Mouse (Mus musculus): ENCODE measurements around the gene Timm44. TPM values are rescaled to one million over a fixed set of nuclear protein-coding genes. Genes with fewer than 3 reads are reported as not detected.

The Timm44 gene
- total RNA-seq, 2 experiments from 2014 or later, result 60.4 to 67.1 TPM

GRCm38 (mm10) chr8:4239193-4239890 is 36.4 kb downstream of the Timm44 start:
- no peak for DNase-seq
- intact Hi-C loops (cut with DNase I), result no loop called here

GRCm38 (mm10) chr8:4238434-4239192 is 37.1 kb downstream of the Timm44 start, which contains the start of the genes Map2k7 and Gm49320:
TSS of gene Map2k7 (plus strand) at chr8:4238740.
TSS of gene Gm49320 (plus strand) at chr8:4238865.
- peak; percentile 100 for DNase-seq
- intact Hi-C loops (cut with DNase I), result no loop called here

DNA sequence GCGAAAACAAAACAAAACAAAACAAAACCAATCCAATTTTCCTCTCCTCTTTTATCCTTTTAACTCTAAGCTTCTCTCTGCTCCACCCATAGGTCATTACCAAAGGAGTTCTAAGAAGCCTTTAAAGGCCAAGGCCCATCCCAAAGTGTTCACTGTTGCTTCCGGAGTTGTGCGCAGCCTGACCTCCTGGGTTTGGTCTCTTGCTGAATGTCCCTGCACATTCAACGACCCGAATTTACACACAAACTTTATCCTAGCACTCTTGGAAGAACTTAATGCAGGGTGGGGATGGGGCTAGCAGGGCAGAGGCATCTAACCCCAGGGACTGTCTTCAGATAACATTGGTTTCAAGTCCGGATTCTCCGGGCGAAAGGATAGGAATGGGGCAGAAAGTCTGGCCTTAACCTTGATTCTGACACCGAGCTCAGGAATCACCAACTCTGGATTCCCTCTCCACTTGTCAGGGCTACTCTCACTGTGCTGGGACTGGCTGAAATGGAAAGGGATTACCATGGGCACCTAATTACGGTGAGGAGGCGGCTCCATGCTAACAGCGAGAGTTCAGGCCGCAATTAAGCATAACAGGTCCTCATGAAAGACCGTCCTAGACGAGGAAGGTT is 37.8 kb downstream of the Timm44 start:
- intact Hi-C loops (cut with DNase I), result no loop called here
- no peak for DNase-seq

GRCm38 (mm10) chr8:4230612-4231351 is 44.9 kb downstream of the Timm44 start:
- no peak for DNase-seq
- intact Hi-C loops (cut with DNase I), result no loop called here

DNA sequence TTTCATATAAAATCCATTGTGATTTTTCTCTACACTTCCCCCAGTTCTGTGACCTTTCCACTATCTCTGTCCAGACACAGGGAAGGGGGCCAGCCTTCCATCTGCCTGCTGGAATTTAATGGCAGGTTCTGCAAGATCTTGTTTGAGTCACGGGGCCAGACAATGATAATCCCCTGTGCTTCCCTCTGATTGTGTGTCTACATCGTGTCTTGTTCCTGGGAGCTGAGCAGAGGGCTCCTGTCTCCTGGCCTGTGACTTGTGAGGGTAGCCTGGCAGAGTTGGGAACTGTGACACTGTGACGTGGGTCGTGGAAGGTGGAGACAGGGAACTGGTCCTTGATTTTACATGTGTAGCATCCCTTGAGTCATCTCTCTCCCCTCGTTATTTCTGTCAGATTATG is 45.9 kb downstream of the Timm44 start:
- no peak for DNase-seq
- intact Hi-C loops (cut with DNase I), result no loop called here

GRCm38 (mm10) chr8:4227919-4228318 is 47.8 kb downstream of the Timm44 start:
- no peak for DNase-seq
- intact Hi-C loops (cut with DNase I), result no loop called here

- intact Hi-C loops (cut with DNase I), result no loop called here
- no peak for DNase-seq
Observed at GRCm38 (mm10) chr8:4226739-4227347, 48.9 kb downstream of the Timm44 start, which contains the start of gene Lrrc8e. TSS of gene Lrrc8e (plus strand) at chr8:4226827.

DNA sequence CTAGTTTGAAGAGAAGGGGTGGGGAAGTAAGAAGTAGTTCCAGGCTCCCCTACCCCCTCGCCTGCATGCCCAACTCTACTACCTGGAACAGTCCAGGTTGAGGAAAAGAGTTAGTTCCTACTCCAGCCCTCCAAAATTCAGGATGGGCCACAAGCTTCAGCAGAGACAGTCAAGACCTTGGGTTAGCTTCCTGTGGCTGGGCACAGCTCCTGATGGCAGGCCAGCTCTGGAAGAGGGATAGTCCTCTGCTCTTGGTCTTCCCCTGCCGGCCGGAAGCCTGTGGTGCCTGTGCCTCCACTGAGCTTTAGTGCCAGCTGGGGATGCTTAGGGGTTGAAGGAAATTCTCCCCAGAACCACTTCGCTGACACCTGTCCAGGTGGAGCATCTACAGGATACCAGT is 49.4 kb downstream of the Timm44 start:
- intact Hi-C loops (cut with DNase I), result no loop called here
- no peak for DNase-seq

DNA sequence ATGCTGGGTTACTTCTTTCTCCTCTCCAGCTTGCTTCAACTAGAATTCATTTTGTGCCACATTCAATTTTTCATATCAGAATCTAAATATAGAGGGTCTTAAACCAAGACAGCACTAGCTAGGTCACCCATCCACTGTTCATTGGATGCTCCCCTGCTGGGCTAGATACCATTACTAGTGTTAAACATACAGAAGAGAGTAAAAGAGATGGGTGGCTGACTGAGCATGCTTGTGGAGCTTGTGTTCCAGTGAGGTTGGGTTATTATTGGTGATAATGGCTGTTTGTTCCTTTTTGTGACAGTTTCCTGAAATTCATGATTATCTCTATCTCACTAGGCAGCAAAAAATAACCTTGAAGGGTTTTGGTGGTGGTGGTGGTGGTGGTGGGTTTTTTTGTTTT is 53.7 kb downstream of the Timm44 start:
- intact Hi-C loops (cut with DNase I), result no loop called here
- DNase-seq, result no peak

DNA sequence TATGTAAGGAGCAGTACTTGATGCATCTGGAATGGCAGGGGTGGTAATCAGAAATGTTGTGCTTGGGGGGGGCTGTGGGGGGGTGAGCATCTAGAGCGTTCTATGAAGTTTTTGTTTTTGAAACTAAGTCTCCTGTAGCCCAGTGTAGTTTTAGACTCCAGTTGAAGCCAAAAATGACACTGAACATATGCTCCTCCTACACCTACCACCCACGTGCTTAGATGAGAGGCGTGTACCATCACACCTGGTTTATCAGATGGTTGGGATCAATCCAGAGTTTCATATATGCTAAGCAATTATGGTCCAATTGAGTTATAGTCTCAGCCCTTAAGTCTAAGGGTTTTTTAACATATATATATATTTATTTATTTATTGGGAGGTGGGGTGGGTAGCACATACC is 56.1 kb downstream of the Timm44 start:
- DNase-seq, result no peak
- intact Hi-C loops (cut with DNase I), result no loop called here

GRCm38 (mm10) chr8:4216791-4217621 is 58.7 kb downstream of the Timm44 start, which contains the start of gene Prr36:
TSS of gene Prr36 (minus strand) at chr8:4217459.
- peak; percentile 91 for DNase-seq
- intact Hi-C loops (cut with DNase I), result no loop called here

DNA sequence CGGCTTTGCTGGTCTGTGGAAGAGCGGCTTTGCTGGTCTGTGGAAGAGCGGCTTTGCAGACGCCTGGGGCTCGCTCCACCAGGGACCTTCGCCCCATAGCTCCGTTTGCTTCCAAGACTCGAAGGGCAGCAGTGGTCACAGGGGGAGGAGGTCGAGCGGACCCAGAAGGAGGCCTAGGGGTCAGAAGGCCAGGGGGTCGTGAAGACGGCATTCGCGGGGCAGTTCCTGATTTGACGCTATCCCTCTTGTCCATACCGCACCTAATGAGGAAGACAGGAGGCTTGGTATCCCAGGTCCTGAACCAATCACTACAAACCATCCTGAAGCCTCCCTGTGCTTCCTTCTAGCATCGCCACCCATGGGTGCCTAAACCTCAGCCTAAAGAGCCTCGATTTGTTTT is 59.4 kb downstream of the Timm44 start:
- DNase-seq, result no peak
- intact Hi-C loops (cut with DNase I), result no loop called here

DNA sequence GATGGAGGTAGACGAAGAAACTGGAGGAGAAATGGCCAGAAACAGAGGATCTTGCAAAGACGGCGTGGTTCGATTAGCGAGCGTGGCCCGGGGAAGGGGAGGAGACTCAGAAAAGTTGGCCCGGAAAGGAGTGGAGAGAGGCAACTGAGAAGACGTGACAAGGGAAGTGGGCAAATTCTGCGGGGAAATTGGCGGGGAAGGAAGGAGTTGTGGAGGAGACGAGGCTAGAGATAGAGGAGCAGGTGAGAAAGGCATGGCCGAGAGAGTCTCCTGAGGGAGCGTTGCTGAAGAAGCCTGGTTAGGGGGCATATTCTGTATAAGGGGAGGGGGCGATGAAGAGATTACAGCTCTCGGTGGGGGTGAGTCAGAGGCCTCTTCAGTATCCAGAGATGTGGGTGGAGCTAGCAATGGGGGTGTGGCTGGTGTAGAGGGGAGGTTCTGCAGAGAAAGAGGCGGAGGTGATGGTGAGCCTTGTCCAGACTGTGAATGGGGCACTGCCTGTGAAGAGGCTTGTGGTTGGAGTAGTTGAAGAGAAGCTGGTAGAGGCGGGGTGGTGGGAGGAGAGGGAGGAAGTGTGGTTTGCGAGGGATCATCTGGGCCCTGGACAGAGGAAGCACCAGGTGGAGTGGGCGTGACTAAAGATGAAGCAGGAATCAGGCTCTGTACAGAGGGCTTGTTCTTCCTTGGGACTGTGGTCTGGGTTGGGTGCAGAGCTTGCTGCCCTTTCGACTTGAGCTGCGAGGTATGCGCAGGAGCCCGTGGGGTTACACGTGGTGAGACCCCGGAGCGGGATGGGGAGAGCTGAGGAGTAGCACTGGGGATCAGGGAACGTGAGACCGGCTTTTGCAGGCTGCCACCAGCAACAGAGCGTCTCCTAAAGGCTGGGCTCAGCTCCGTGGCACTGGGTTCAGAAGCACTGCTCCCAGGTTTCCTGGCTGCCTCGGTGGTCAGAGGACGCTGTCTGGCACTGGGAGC is 61.4 kb downstream of the Timm44 start:
- DNase-seq, result no peak
- intact Hi-C loops (cut with DNase I), result no loop called here

GRCm38 (mm10) chr8:4213210-4214005 is 62.3 kb downstream of the Timm44 start:
- no peak for DNase-seq
- intact Hi-C loops (cut with DNase I), result no loop called here

DNA sequence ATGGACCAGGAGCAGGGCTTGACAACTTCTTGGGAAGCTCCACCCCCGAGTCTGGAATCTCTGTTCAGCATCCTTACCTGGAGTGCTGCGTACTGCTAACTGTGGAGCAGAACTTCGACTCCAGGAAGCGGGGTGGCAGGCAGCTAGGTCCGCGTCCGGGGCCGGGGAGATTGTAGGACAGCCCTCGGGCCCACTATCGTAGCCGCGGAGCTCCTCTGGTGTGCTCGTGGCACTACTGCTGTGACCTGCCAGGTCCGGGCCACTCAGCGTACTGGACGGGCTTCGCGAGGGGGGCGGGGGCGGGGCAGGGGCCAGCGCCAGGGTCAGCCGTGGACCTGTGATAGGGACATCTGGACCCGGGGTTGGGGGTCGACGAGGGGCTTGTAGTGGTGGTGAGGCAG is 62.9 kb downstream of the Timm44 start:
- intact Hi-C loops (cut with DNase I), result no loop called here
- no peak for DNase-seq

DNA sequence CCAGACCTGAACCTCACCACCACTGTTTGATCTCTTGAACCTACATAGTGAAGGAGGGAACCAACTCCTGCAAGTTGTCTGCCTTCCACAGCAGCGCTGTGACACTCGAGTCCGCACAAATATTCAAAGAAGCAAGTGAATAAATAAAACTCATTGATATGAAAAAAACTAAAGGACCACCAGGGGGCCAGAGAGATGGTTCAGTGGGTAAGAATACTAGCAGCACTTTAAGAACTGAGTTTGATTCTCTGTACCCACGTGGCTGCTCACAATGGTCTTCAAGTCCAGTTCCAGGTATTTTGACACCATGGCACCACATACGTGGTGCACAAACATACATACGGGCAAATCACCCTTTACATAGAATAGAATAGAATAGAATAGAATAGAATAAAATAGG is 64.6 kb downstream of the Timm44 start:
- intact Hi-C loops (cut with DNase I), result no loop called here
- DNase-seq, result no peak
